Mouse (Mus musculus) limb, embryonic 15.5 days (tissue): ENCODE measurements around the gene Wasl. TPM values are rescaled to one million over a fixed set of nuclear protein-coding genes. Genes with fewer than 3 reads are reported as not detected.

Experiments used
- ATAC-seq: fragments of 200-750 bp; cut with Nextera tagmentation; 2 replicates; pipeline ENCODE4 v1.8.0; 2017; ENCODE audit warnings: low read depth, moderate TSS enrichment; ENCODE audit not compliant: insufficient number of reproducible peaks, low FRiP score, low TSS enrichment
- H3K27ac ChIP-seq: fragments of 300-500 bp; sonication (generic); 2 replicates; pipeline ENCODE4 v1.5.1; 2015; ENCODE audit warnings: moderate library complexity, mild to moderate bottlenecking, inconsistent platforms
- H3K27me3 ChIP-seq: fragments of 300-500 bp; sonication (generic); 2 replicates; pipeline ENCODE4 v1.6.1; 2015; ENCODE audit warnings: inconsistent platforms
- H3K36me3 ChIP-seq: fragments of 300-500 bp; sonication (generic); 2 replicates; pipeline ENCODE4 v1.6.1; 2015; ENCODE audit warnings: inconsistent platforms
- H3K4me1 ChIP-seq: fragments of 300-500 bp; sonication (generic); 2 replicates; pipeline ENCODE4 v1.6.1; 2015; ENCODE audit warnings: inconsistent platforms
- H3K4me2 ChIP-seq: fragments of 300-500 bp; sonication (generic); 2 replicates; pipeline ENCODE4 v1.6.1; 2015; ENCODE audit warnings: mild to moderate bottlenecking, inconsistent platforms
- H3K4me3 ChIP-seq: fragments of 300-500 bp; sonication (generic); 2 replicates; pipeline ENCODE4 v1.5.1; 2015; ENCODE audit warnings: mild to moderate bottlenecking, inconsistent platforms
- H3K9ac ChIP-seq: fragments of 300-500 bp; sonication (generic); 2 replicates; pipeline ENCODE4 v1.6.1; 2015; ENCODE audit warnings: inconsistent platforms
- H3K9me3 ChIP-seq: fragments of 300-500 bp; sonication (generic); 2 replicates; pipeline ENCODE4 v1.6.1; 2016; ENCODE audit warnings: inconsistent platforms
- WGBS: fragments of 180-500 bp; shearing (Covaris S2); methylation state at CpG from one replicate; pipeline ENCODE4 v1.1.7; 2015; 5-methylcytosine and 5-hydroxymethylcytosine counted together
- polyA plus RNA-seq: library from polyadenylated mRNA; unstranded; fragments of >200 nt; fragmentation: Nextera tagmentation; extraction: Ambion mirVana; gene quantifications from 2 replicates; pipeline ENCODE4 v1.2.1, GENCODE M21; 2015

Wasl gene
- polyA plus RNA-seq, 1 experiment from 2014 or later: 63.0 TPM

DNA sequence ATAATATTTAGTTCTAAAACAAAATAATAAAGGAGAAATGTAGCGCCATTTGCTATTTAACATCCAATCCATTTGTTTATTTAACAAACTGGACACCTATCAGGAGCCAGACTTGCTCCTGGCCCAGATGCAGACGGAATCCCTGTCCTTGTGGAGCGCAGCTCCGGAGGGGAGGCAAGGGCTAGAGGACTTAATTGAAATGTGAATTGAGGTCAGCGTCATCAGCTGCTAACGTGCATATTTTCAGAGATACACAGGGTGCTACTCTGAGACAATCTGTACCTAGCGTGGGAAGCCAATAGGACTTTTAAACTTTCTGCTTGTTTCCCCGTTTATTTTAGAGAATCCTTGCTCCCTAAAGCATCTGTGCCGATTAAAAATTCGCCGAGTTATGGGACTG lies 94.5 kb downstream of the Wasl start:
- Histone ChIP-seq H3K4me1 (no peaks in the 10 kb centered on the region), H3K36me3 (no peaks in the 10 kb centered on the region), H3K9me3 (no peaks in the 10 kb centered on the region), H3K9ac (no peak overlapping the region), H3K4me2 (no peak overlapping the region), H3K27me3 (no peaks in the 10 kb centered on the region), H3K4me3 (no peak overlapping the region), H3K27ac (no peak overlapping the region)
- ATAC-seq: no peak
- 70% methylated on average over 11 of the region's 11 CpGs for WGBS

DNA sequence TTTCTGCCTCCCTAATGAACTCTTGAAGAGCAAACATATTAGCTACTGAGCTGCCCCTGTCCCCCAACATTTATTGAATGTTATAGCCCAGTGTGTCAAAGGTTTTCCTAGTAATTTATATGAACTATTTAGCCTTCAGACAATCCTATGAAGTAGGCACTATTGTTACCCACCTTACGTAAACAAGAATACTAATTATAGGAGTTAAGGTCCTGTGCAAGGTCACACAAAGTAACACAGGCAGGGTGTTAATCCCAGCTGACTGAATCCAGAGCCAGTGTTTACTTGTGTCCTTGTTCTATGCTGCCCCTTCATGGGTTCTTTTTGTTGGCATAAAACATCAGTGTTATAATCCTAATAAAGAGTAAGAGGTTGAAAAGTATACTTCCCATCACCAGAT lies 95.1 kb downstream of the Wasl start:
- 65% methylated on average over 1 of the region's 1 CpGs for WGBS
- no peak overlapping the region for H3K9ac ChIP-seq
- no peak overlapping the region for H3K4me3 ChIP-seq
- H3K27me3 ChIP-seq: no peaks in the 10 kb centered on the region
- no peaks in the 10 kb centered on the region for H3K36me3 ChIP-seq
- H3K9me3 ChIP-seq: no peaks in the 10 kb centered on the region
- no peaks in the 10 kb centered on the region for H3K4me1 ChIP-seq
- no peak overlapping the region for H3K27ac ChIP-seq
- no peak overlapping the region for H3K4me2 ChIP-seq
- no peak for ATAC-seq

DNA sequence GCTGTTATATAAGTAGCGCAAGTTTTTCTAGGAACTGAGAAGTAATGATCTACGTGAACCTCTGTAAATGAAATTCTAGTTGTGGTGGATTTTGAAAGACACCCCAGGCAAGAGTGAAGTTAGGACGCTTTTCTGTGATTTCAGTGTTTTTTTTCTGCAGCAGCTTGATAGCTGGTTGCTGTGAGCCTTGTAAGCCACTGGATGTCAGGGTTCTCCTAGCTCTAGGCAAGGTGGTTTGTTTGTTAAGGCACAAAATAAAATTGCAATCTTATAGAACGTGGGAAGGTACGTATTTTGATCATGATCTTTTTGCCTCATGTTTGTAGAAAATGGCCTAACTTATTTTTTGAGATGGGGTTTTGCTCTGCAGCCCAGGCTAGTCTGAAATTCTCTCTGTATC lies 95.8 kb downstream of the Wasl start:
- ATAC-seq: no peak
- Histone ChIP-seq H3K4me1 (no peaks in the 10 kb centered on the region), H3K27ac (no peak overlapping the region), H3K27me3 (no peaks in the 10 kb centered on the region), H3K9ac (no peak overlapping the region), H3K9me3 (no peaks in the 10 kb centered on the region), H3K36me3 (no peaks in the 10 kb centered on the region), H3K4me3 (no peak overlapping the region), H3K4me2 (no peak overlapping the region)
- whole genome bisulfite sequencing: 76% methylated on average over 5 of the region's 5 CpGs

DNA sequence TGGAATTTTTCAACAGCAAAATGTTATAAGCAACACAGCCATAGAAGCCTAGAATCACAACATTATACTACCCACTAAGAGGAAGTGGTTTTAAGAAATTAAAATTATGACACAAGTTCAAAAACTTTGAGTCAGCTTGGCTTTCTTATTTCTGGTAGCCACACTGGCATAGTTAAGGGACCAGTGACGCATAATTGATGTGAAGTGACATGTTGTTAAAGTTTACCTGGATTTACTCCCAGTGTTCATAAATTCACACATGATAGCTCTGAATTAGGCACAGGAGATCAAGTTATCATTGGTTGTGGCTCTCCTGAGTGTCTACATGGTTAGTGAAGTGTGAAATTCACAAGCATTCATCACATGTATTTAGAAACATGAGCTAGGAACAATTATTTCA lies 99.9 kb downstream of the Wasl start:
- ATAC-seq: no peak
- no peaks in the 10 kb centered on the region for H3K9me3 ChIP-seq
- no peak overlapping the region for H3K27ac ChIP-seq
- H3K9ac ChIP-seq: no peak overlapping the region
- WGBS: 84% methylated on average over 1 of the region's 1 CpGs
- H3K36me3 ChIP-seq: no peaks in the 10 kb centered on the region
- H3K4me2 ChIP-seq: no peak overlapping the region
- H3K4me3 ChIP-seq: no peak overlapping the region
- H3K27me3 ChIP-seq: no peaks in the 10 kb centered on the region
- no peaks in the 10 kb centered on the region for H3K4me1 ChIP-seq

DNA sequence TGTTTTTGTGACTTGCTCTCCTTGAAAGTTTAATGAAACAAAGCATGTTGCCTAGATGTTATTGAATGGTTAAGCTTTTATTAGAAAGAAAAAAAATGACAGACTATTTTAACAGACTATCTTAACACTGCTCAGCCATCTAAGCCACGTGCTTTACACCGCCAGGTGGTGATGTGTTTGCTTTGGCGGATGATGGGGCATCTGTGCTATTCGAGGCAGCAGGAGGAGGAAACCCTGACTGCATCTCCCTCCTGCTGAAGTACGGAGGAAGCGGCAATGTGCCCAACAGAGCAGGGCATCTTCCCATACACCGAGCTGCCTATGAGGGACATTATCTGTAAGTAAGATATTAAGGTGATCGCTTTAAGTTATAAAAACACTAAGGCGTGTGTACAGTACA lies 100.7 kb downstream of the Wasl start:
- no peak overlapping the region for H3K4me3 ChIP-seq
- H3K9ac ChIP-seq: no peak overlapping the region
- 73% methylated on average over 9 of the region's 9 CpGs for WGBS

More for the DNA sequence above, 100.7 kb downstream of the Wasl start:
- H3K27ac ChIP-seq: no peak overlapping the region
- no peaks in the 10 kb centered on the region for H3K36me3 ChIP-seq
- no peak overlapping the region for H3K4me2 ChIP-seq
- no peaks in the 10 kb centered on the region for H3K27me3 ChIP-seq
- ATAC-seq: no peak
- H3K4me1 ChIP-seq: no peaks in the 10 kb centered on the region
- H3K9me3 ChIP-seq: no peaks in the 10 kb centered on the region

Other genes with a start within 250 kb of the Wasl start
- 0.05 TPM in 1 of 2 replicates, not detected in the other for gene Iqub, start 149.9 kb downstream of the Wasl start, polyA plus RNA-seq
- gene Ndufa5, start 137.0 kb downstream of the Wasl start, polyA plus RNA-seq: 305 and 311 TPM in 2 replicates
- gene Asb15, start 136.9 kb downstream of the Wasl start, polyA plus RNA-seq: 0.05 TPM in 1 of 2 replicates, not detected in the other
- gene Lmod2, start 67.2 kb downstream of the Wasl start, polyA plus RNA-seq: 2.3 and 9.9 TPM in 2 replicates
- gene Hyal6, start 68.2 kb upstream of the Wasl start, polyA plus RNA-seq: not detected in 2 replicates
- 0.05 and 0.11 TPM in 2 replicates for gene Hyal4, start 83.3 kb upstream of the Wasl start, polyA plus RNA-seq
- gene Spam1, start 126.2 kb upstream of the Wasl start, polyA plus RNA-seq: not detected in 2 replicates
- gene Hyal5, start 193.0 kb upstream of the Wasl start, polyA plus RNA-seq: not detected in 2 replicates